Mouse (Mus musculus) G1E (cell line): Measurements from ENCODE around the gene Cox6b2. TPM values are rescaled to one million over a fixed set of nuclear protein-coding genes. Genes with fewer than 3 reads are reported as not detected.
A peak's percentile ranks its signal among the peaks of the same experiment; 100 is the strongest.

ENCODE experiments used
- ATAC-seq: 2 replicates; pipeline ENCODE4 v1.8.0; 2016; ENCODE audit warnings: mild to moderate bottlenecking; ENCODE audit not compliant: insufficient number of reproducible peaks, poor library complexity, low FRiP score, severe bottlenecking; ENCODE audit errors: extremely low read depth
- DNase-seq: peaks from one replicate; pipeline ENCODE4 v3.0.0; 2012; ENCODE audit warnings: low spot score
- H3K27me3 ChIP-seq: 2 replicates; pipeline ENCODE4 v1.6.1; 2012; ENCODE audit warnings: mild to moderate bottlenecking, low read length, inconsistent platforms; ENCODE audit not compliant: insufficient read depth
- H3K36me3 ChIP-seq: replicated peaks from 2 replicates; pipeline ENCODE3; 2012; ENCODE audit warnings: mild to moderate bottlenecking, inconsistent platforms
- H3K4me1 ChIP-seq: 2 replicates; pipeline ENCODE4 v1.6.1; 2012; ENCODE audit warnings: low read depth, low read length, inconsistent platforms, mixed read lengths; ENCODE audit not compliant: insufficient read depth
- H3K4me3 ChIP-seq: 2 replicates; pipeline ENCODE4 v1.5.1; 2012; ENCODE audit warnings: low read depth, mild to moderate bottlenecking, inconsistent platforms, low read length, moderate library complexity, mixed read lengths
- H3K9me3 ChIP-seq: replicated peaks from 2 replicates; pipeline ENCODE4 v1.6.1; 2012; ENCODE audit warnings: inconsistent platforms
- CTCF ChIP-seq: IDR thresholded peaks from 2 replicates; pipeline ENCODE4 v1.5.1; 2012; ENCODE audit warnings: low read depth, low read length, inconsistent platforms, mixed read lengths
- GATA1 ChIP-seq: IDR thresholded peaks from 2 replicates; pipeline ENCODE4 v1.6.1; 2012; ENCODE audit warnings: borderline replicate concordance, low read length, inconsistent platforms, mixed read lengths
- GATA2 ChIP-seq: IDR thresholded peaks from 2 replicates; pipeline ENCODE4 v1.6.1; 2012; ENCODE audit warnings: low read depth, low read length, inconsistent platforms, borderline replicate concordance
- POLR2AphosphoS5 ChIP-seq: IDR thresholded peaks from 2 replicates; pipeline ENCODE4 v1.6.1; 2012; ENCODE audit warnings: low read depth, low read length, inconsistent platforms; ENCODE audit not compliant: insufficient replicate concordance
- TAL1 ChIP-seq: conservative IDR thresholded peaks from 2 replicates; pipeline ENCODE4 v1.6.1; 2012; ENCODE audit warnings: low read depth, low read length, inconsistent platforms, mixed read lengths
- polyA plus RNA-seq: library from polyadenylated mRNA; stranded (reverse); fragments of >175 nt; gene quantifications from 2 replicates; pipeline ENCODE4 v1.2.3, GENCODE M21; 2012
- total RNA-seq, 2 experiments: library from RNA; stranded (forward) in 1 of 2; stranded (reverse) in 1 of 2; fragments of 200-1000 nt in 1 of 2; fragments of >200 nt in 1 of 2; fragmentation: Nextera tagmentation in 1 of 2; gene quantifications; 2 replicates each; pipeline ENCODE4 v1.2.3; 2014 to 2017

The Cox6b2 gene
- total and polyA plus RNA-seq, 3 experiments, result 1.0 to 7.8 (median 4.2) TPM

DNA sequence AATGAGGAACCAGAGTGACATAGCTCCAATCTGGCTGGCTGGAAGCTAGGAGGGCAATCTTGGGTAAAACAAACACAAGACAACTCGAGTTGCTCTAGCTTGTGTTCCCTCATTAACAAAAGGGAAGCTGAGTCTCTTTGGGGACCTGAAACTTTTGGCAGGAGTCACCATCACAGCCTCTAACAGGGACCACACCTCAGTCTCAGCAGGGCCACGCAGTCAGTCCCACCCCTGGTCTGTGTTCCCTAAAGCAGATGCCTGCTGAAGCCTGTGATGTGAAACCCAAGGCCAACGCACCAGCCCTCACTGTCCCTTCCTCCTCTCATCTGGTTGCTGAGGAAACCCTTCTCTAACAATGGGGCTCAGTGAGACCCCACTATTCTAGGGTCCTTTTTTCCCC lies 29.2 kb upstream of the Cox6b2 start:
- ATAC-seq, result no peak
- no peak overlapping the region for H3K4me3 ChIP-seq
- TF ChIP-seq CTCF (no peak), GATA1 (no peak), GATA2 (no peak), TAL1 (no peak), POLR2AphosphoS5 (no peak)
- peaks cover 88% of the 10 kb centered on the region for H3K4me1 ChIP-seq
- no peaks in the 10 kb centered on the region for H3K9me3 ChIP-seq
- H3K36me3 ChIP-seq, result peaks cover 41% of the 10 kb centered on the region
- no peak for DNase-seq
- H3K27me3 ChIP-seq, result peaks cover 14% of the 10 kb centered on the region

DNA sequence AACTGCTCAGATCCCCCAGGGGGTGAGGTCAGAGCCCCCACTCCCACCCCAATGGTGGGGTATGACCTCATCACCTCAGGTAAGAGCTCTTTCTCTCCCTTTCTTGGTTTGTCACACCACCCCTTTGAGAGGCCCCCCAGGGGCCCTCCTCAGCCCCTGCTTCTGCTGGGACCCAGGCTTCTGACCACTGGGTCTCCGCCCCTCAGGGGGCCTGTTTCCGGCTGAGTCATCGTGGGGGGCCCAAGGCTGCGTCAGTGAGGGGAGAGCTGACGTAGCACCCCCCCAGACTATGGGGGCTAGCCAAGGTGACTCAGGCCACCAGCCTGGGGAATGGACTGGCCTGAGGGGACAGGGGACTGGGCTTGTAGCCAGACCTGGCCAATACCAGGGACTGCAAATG lies 27.0 kb upstream of the Cox6b2 start:
- H3K36me3 ChIP-seq, result peaks cover 20% of the 10 kb centered on the region
- H3K27me3 ChIP-seq, result peaks cover 35% of the 10 kb centered on the region
- no peaks in the 10 kb centered on the region for H3K9me3 ChIP-seq
- no peak for ATAC-seq
- TF ChIP-seq POLR2AphosphoS5, result no peak
- no peak for TF ChIP-seq GATA2
- no peak for TF ChIP-seq CTCF
- no peak for TF ChIP-seq TAL1
- no peak for TF ChIP-seq GATA1
- peaks cover 78% of the 10 kb centered on the region for H3K4me1 ChIP-seq
- H3K4me3 ChIP-seq, result peak overlapping the region; percentile 2; the same call in 1 of the 2 replicates
- no peak for DNase-seq

DNA sequence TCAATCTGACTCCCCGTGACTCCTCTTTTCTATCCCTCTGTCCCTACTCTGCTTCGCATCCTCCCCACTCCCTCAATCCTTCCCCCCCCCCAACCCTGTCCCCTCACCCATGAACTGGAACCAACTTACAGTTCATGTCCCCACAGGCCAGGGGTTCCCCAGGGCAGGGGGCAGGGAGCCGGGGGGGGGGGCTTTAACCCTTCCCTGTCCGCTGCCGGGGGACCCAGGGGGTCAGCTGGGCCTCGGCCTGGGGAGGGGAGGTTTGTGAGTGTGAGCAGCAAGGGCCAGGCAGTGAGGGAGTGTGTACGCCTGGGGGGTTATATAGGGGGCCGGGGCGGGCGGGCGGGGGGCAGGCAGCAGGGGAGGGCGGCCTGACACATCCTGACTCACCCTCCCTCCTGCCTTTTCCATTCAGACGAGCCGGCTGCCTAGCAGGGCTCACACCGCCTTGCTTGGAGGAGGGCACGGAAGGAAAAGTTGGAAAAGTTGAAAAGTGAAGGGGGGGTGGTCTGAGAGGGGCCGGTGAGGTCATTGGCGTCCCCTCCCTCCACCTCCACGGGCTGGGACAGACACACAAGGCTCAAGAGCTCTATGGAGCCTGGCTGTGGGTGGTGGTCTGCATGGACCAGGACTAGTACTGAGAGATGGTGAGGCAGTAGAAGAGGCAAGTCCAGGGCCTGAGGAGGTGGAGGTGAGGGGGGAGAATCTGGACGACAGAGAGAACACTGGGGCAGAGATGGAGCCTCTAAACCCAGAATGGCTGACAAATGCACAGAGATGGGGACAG lies 25.1 kb upstream of the Cox6b2 start:
- peaks cover 2% of the 10 kb centered on the region for H3K36me3 ChIP-seq
- no peak for ATAC-seq
- peaks cover 47% of the 10 kb centered on the region for H3K27me3 ChIP-seq

DNA sequence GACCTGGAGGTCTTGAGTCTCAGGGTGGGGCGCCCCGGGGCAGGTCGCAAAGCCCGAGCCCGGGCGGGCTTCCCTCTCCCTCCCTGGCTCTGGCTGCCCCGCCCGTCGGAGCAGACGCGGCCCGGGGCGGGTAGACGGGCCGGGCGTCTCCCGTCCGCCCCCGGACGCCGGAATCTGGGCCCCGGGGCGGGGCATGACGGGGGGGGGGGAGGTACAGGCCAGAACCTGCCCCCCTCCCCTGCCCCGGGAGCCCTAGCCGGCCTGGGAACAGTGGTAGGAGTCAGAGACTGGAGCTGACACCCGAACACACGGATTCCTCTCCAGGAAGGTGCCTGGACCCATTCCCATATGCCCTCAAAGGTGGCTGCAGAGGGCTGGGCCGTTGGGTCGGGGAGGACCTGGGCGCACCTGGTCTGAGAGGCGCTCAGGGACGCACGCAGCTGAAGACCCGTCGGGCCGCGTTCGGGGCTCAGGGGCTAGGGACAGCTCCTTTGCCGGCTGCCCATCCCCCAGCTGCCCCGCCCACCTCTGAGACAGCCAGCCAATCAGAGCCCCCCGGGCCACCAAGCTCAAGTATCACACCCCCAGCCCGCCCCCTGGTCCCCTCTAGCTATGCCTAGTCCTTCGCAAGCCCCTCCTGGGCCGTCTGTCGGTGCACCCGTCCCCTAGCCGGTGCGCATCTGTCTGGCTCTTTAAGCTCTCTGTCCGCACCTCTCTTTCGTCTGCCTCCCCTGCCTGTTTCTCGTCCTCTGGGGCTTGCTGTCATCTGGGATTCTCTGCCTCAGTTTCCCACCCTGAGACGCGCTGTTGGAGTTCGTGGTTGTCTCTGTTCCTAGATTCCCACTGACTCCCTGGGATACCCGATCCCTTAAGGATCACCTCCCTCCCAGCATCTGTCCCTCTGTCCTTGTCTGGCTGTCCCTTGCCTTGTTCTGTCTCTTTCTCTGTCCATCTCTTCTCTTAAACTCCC lies 24.3 kb upstream of the Cox6b2 start:
- DNase-seq, result no peak
- no peaks in the 10 kb centered on the region for H3K9me3 ChIP-seq

More for the DNA sequence above, 25.1 kb upstream of the Cox6b2 start:
- no peak for DNase-seq
- Histone ChIP-seq H3K4me1 (peaks cover 59% of the 10 kb centered on the region), H3K4me3 (no peak overlapping the region), H3K9me3 (no peaks in the 10 kb centered on the region)
- TF ChIP-seq GATA2, result no peak
- TF ChIP-seq CTCF, result no peak
- no peak for TF ChIP-seq TAL1
- TF ChIP-seq POLR2AphosphoS5, result no peak
- TF ChIP-seq GATA1, result no peak

DNA sequence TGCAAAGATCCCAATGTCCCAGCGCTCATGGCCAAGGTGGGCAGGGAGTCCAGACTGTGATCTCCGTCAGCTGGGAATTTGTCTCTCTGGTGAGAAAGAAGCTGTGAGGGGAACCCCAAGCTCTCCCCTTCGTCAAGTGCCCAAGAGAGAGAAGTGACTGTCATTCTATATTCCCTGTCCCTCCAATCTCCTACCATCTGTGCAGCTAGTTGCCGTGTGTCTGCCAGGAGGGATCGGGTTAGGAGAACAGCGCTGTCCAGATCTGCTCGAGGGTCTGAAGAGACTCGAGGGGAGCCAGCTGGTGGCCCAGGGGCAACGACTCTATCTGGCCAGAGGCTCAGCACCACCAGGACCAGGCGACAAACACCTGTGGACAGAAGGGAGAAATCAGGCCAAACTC lies 23.2 kb upstream of the Cox6b2 start:
- ATAC-seq, result no peak
- no peaks in the 10 kb centered on the region for H3K9me3 ChIP-seq
- TF ChIP-seq POLR2AphosphoS5, result no peak
- no peak for TF ChIP-seq GATA2
- TF ChIP-seq TAL1, result no peak
- TF ChIP-seq CTCF, result no peak
- TF ChIP-seq GATA1, result no peak
- no peak for DNase-seq
- peaks cover 47% of the 10 kb centered on the region for H3K27me3 ChIP-seq
- no peaks in the 10 kb centered on the region for H3K36me3 ChIP-seq
- H3K4me1 ChIP-seq, result peaks cover 43% of the 10 kb centered on the region
- H3K4me3 ChIP-seq, result no peak overlapping the region

More for the DNA sequence above, 24.3 kb upstream of the Cox6b2 start:
- H3K4me3 ChIP-seq, result peak overlapping the region; percentile 63; the same call in 1 of the 2 replicates
- peaks cover 47% of the 10 kb centered on the region for H3K27me3 ChIP-seq
- no peak for ATAC-seq
- no peaks in the 10 kb centered on the region for H3K36me3 ChIP-seq
- TF ChIP-seq CTCF (no peak), GATA1 (no peak), TAL1 (no peak), POLR2AphosphoS5 (no peak), GATA2 (no peak)
- peaks cover 50% of the 10 kb centered on the region for H3K4me1 ChIP-seq

DNA sequence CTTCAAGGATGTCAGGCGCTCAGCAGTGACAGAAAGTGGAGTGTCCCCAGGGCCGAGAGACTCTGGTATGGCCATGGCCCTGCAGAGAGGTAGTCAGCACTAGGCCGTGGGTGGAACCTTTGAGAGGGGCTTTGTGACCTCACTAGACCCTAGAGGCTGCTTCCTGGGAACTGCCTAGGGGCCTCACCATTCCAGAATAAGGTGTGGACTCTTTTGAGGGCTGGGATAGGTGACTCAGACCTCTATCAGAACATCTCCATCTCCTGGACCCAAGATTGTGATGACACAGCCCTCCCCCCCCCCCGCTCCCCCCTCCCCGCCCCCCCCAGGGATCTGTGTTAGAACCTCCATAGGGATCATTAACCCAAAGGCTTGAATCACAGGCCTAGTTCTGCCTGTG lies 18.3 kb upstream of the Cox6b2 start, which contains the start of gene Fam71e2:
Gene Fam71e2 (minus strand): TSS at position 101 of the 400 bp plus-strand sequence.
- DNase-seq (no peak), ATAC-seq (no peak)
- Histone ChIP-seq H3K4me1 (no peaks in the 10 kb centered on the region), H3K36me3 (no peaks in the 10 kb centered on the region), H3K4me3 (no peak within 1 kb of the TSS), H3K27me3 (peaks cover 44% of the 10 kb centered on the region), H3K9me3 (no peaks in the 10 kb centered on the region)
- TF ChIP-seq CTCF (no peak), GATA1 (no peak), GATA2 (no peak), TAL1 (no peak), POLR2AphosphoS5 (no peak)
